Mouse (Mus musculus) adrenal gland, postnatal 4 days (tissue): Measurements from ENCODE around the gene Arhgef2. TPM values are rescaled to one million over a fixed set of nuclear protein-coding genes. Genes with fewer than 3 reads are reported as not detected.
"Not testable (repeated sequence)": the region's sequence is repeated elsewhere in the genome, so short reads cannot be mapped to it uniquely, and the experiment has no call there.

Source experiments
- DNase-seq, 2 experiments: peaks; one replicate each; pipeline ENCODE4 v3.0.0; 2021 to 2022; ENCODE audit warnings: low spot score in 2 of 2, mixed read lengths in 2 of 2
- total RNA-seq, 2 experiments: library from RNA; stranded (reverse); gene quantifications; 2 replicates each; pipeline ENCODE4 v1.2.3; 2021

The Arhgef2 gene
- total RNA-seq, 2 experiments from 2014 or later = 65.7 to 77.0 TPM

DNA sequence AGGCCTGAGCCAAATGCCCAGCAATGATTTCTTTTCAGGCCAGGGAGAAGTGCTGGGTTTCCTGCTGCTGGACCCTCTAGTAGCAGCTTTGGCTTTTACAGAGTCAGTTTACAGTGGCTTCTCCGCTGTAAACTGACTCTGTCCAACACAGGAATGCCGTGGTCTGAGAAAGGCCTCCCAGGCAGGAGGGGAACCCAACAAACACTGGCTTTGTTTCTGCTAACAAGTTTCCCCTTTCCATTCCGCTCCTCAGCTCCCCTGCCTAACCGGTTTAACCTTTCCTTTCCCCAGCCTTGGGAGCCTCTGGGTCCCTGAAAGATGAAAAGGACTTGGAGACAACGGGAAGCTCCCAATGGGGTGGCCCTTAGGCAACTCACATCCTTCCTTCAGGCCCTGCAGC lies 15.5 kb upstream of the Arhgef2 start:
- no peak for DNase-seq

DNA sequence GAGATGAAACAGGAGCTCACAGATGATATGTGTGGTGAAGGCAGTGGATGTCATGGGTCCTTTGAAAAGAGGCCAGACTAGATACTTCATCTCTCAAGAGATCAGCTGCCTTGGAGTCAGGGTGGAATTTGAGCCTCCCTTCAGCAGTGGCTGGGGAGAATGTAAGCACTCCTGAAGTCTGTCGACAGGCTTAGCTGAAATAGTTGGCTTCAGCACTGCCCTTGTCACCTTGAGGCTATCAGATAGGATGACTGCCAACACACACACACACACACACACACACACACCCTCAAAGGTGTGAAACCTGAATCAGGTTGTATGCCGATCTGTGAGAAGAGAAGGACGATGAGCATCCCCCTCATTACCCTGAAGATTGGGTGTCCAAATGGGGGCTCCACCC lies 14.7 kb upstream of the Arhgef2 start:
- no peak for DNase-seq

DNA sequence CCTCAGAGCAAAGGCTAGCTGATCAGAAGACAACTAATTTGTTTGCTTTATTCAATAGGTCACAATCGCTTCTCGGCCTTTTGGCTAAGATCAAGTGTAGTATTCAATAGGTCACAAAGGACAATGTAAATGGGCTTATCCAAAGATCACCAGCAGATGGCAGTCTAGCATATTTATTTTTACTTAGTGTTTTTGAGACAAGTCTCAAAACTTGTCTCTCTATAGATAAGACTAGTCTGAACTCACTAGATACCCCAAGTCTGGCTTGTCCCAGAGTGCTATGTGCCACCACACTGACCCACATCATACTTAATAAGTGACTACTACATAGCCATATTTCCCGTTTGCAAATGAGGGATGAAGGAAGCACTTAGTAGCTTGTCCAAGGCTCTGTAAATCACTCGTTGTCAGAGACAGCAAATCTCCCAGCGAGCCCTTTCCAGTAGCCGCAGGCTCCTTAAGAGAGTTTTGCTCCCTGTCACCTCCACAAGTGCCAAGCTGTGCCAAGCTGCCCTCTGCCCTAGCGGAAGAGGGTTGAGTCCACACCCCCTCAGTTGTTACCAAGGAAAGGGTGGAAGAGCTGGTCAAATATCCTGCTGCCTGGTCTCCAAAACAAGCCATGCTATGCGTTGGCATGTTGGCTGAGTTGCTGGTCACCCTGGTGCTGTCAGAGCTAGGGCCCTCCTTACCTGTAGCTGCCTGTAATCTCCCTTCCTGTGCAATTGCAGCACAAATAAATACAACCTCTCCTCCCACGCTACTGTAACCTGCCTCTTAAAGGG lies 13.6 kb upstream of the Arhgef2 start:
- no peak for DNase-seq

DNA sequence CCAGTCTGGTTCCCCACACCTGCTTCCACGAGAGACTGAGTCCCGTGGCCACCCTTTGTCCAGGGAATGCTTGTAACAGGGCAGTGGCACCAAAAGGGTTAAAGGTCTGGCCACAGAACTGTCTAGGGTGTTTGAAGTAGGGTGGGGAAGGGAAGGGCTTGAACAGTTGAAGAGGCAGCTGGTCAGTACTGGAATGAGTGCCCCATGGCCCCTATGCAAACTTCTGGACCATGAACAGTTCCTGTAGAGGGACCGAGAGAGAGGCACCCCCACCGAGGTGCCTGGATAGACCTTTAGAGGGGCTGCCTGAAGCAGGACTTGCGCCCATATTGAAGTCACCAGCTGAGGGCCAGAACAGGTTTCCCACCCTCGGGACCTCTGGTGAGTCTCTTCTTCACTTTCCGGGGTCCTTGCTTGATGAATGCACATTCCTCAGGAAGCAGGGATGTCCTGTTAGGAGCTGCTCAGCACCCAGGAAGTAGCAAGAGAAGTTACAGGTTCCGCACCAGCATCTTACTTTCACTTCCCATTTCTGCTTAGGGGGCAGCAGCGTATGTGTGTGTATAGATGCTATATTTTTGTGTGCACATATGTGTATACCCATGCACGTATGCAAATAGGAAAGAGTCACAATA lies 12.7 kb upstream of the Arhgef2 start:
- DNase-seq = no peak

DNA sequence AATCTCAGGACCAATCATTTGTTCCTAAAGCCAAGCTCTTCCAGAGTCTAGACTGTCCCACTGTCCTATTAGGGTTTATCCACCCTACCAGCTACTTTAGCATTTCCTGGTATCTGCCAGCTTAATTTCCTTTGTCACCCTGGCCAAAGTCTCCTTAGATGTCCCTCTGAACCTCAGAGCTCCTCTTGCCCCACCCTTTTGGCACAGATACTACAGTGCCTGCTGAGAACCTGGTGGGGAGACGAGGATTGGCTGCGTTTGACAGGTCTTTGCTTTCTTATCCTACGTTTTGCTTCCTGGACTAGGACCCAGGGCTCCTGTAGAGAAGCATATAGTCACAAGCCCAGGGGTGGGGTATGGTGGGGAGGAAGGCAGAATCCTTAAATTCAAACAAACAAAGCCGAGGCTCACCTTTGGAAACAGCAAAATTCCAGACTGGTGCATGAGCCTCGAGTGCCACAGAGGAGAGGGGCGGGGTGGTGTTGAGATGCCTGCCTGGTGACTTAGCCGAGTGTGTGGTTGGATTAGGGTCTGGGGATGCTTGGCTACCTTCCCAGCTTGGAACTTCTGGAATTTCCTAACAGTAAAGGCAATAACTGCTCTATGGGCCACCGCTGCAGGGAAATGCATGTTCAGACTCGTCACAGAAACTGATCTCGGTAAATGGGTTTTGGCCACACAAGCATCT lies 11.7 kb upstream of the Arhgef2 start:
- DNase-seq = no peak

DNA sequence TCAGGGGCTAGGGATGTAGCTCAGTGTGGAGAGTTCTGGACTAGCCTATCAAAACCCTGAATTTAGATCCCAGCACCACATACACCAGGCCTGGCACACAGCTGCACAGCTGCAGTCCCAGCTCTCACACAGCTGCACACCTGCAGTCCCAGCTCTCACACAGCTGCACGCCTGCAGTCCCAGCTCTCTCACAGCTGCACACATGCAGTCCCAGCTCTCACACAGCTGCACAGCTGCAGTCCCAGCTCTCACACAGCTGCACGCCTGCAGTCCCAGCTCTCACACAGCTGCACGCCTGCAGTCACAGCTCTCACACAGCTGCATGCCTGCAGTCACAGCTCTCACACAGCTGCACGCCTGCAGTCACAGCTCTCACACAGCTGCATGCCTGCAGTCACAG lies 9.2 kb upstream of the Arhgef2 start:
- not testable (repeated sequence) for DNase-seq

DNA sequence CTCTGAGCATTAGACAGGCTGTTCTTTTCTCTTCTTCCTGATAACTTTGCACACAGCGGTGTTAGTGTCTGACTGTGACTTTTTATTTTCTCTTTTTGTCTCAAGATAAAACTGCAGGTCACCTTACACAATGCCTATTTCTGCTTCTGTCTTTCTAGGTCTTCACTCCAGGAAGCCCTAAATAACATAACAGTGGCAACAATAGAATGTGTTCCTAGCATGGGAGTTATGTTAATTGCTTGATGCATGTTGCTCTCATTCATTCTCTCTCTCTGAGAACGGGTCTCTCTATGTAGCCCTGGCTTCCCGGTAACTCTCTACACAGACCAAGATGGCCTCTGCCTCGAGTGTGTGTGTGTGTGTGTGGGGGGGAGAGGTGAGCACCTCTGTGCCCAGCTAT lies 3.3 kb upstream of the Arhgef2 start:
- no peak for DNase-seq

DNA sequence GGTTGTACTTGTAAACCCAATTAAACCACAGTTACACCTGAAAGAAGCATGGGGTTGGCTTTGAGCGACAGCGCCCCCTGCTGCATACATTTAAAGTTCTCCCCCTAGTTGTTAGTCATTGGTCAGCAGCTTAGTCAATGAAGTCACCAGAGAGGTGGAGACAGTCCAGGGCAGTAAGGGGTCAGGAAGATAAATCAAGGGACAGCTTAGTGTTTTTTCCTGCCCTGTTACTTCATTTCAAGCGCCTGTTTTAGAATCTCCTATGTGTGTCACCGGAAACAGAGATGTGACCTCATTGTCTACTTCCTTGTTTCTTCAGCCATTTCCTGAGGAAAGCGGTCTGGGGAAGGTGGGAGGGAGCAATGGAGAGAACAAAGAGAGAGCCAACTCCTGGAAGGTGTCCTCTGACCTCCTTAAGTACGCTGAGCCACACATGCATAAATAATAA lies 2.0 kb upstream of the Arhgef2 start:
- DNase-seq = peak; percentile 41 to 66

DNA sequence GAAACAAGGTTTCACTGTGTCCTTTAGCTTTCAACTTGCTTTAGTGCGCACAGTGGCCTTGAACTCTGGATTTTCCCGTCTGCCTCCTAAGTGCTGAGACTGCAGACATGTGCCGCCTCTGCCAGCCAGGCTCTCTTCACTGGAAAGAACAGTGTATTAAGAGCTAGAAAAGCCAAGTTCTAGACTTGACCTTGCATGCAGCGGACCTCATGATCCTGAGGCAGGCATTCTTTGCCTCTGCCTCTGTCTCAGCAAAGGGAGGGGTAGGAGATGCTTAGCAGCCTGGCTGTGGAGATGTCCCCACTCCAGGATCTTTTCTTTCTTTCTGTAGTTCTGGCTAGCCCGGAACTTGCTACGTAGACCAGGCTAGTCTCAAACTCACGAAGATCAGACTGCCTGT lies 903 bp upstream of the Arhgef2 start:
- DNase-seq = no peak

DNA sequence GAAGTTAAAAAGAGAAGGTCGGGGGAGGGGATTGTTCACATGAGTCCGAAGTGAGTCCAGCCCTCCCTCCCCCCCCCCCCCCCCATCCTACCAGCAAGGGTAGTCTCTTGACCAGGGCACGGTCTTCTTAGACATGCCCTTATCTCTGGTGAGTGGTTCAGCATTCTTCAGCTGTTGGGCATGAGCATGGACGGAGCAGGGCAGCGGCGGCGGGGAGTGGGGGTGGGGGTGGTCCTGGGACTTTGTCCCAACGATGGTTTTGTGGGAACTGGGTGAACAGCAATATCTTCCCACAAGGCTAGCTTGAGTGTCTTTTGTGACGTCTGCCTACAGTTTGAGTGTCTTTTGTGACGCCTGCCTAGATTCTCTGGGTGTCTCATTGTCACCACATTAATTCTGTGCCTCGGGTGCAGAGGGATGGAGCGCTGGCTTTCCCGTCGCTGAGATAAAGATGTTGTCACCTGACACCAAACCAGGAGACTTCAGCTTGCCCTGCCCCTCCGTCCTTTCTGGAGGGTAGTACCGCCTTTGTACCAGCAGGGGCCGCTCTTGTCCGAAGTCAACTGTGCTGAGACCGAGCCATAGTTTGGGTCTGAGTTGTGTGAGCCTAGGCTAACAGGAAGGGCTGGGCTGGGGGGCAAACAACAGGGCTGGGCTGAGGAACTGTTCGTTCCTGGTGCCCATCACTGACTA lies 1.4 kb downstream of the Arhgef2 start:
- peak; percentile 58 to 82 for DNase-seq

DNA sequence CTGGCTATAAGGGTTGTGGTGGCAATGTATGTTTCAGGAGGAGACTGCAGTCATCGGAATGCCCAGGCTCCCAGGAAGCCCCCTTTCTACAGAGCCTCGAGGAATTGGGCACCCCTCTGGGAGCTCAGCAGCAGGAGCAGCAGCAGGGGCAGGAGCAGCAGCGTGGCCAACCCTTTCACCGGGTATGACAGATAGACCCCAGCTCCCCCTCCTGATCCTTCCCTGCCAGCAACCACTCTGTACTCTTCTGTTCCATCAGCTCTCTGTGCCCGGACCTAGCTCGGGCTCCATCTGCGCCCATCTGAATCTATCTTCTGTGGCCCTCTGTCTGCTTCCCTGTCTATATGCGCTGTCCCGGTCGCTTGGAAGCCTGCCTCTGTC lies 2.0 kb downstream of the Arhgef2 start:
- no peak for DNase-seq

DNA sequence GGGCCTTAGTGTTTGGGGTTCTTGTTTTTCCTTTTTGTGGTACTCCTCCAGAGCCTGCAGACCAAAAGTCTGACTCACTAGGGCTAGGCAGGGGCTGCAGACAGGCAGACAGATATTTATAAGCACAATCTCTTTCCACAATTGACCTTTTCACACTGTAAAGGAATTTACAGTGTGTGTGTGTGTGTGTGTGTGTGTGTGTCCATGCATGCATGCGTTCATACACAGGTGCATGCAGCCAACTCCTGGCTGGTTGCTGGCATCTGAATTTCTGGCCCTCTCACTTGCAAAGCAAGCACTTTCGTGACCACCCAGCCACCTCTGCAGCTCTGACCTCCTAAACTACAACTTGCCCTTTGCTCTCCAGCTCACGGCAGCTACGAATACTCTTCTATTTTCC lies 3.3 kb downstream of the Arhgef2 start:
- DNase-seq = no peak

DNA sequence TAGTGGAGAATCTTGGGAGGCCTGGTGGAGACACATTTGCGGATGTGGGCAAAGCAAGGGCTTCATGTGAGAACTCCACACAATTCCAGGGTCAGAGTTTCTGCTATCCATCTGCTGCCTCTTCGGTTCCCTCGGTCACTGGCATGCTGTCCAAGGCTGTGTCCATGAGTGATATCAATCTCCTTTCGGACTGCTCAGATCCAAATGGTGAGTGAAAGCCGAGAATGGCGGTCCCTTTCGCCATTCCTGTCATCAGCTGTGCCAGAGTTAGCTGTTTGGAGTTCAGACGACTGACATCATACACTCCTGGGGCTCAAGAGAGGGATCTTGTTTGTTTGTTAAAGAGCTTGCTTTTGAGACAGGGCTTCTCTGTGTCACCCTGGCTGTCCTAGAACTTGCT lies 8.7 kb downstream of the Arhgef2 start:
- no peak for DNase-seq

DNA sequence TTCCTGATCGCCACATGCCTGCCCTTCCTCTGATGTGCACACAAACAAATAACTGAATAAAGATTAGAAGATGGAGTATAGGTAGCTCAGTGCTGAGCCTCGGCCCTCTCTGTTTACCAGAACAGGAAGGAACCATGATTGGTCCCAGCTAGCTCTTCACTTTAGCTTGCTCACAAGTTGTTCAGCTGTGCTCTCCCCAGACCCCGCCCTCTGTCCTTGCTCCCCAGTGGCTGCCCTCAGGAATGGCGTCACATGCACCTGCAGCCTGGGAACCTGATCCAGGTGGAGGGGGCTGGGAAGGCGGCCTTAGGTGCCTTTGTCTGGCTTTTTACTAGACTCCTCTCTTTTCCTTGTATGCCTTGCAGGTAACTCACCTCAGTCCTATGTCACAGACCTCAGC lies 9.4 kb downstream of the Arhgef2 start:
- no peak for DNase-seq

DNA sequence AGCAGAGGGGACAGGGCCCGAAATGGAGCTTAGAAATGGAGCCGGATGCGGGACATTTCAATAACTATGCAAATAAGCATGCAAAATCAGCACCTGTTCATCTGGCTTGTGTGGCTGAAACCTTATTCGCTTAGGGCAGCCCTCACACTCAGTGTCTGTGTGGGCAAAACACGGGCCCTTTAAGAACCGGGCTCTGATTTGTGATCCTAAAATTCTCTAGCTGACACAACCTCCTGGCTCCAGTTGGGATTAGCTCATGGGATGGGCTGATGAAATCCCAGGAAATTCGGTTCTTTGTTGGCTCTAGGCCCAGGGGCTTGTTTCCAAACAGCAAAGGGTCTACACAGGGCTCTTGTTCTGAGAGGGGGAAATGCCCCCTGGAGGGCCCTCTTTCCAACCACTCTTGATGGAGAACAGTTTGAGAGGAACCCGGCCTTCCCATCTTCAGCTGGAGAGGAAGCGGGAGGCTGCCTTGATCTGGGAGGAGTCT lies 10.2 kb downstream of the Arhgef2 start:
- no peak for DNase-seq

DNA sequence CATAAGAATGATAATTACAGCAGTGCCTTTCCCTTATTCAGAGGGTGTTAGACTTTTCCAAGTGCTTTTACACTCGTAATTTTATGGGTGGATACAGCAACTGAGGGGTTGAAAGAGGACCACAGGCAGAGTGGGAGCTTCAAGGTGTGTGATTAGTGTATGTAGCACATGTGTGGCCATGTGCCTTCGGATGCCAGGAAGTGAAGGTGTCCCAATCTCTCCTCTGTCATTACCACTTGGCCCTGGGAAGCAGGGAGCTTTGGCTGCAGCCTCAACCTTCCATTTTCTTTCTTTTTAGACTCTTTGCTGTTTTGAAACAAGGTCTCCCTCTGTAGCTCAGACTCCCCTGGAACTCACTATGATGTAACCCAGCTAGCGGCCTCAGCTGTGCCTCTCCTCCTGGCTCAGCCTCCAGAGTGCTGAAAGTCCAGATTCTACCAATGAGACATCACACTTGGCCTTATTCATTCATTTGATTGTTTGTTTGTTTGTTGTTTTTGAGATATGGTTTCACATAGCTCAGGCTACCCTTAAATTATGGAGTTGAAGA lies 11.3 kb downstream of the Arhgef2 start:
- no peak for DNase-seq

DNA sequence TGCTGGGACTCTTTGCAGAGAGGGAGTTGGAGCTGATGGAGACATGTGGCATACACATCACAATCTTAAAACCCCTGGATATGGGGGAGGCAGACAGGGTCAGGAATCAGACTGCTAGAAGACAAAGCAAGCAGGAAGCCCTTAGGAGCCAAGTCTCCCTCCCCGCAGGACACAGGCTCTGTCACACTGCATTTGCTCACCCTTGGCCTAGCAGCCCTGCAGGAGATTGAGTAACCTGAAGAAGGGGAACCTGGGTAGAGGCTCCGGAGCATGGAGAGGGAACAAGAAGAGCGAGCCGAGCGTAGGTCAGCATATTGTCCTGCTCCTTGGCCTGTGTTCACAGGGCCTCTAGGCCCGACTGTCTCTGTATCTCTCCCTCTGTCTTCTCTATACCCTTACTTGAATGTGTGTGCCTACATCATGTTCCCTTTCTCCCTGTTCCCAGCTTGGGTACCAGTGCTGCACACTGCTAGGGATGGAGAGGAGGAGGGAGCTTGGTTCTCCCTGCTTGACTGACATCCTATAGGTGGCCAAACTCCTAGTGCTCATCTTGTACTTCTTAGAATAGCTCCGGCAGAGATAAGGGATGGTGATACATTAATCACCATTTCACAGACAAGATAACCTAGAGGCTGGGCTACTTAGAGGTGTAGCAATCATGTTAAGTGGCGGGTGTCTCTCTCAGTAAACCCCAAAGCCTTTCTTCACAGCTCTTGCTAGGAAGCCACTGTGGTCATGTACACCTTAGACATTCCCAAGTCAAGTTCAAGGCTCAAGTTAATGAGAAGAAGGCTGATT lies 12.5 kb downstream of the Arhgef2 start:
- DNase-seq = no peak

DNA sequence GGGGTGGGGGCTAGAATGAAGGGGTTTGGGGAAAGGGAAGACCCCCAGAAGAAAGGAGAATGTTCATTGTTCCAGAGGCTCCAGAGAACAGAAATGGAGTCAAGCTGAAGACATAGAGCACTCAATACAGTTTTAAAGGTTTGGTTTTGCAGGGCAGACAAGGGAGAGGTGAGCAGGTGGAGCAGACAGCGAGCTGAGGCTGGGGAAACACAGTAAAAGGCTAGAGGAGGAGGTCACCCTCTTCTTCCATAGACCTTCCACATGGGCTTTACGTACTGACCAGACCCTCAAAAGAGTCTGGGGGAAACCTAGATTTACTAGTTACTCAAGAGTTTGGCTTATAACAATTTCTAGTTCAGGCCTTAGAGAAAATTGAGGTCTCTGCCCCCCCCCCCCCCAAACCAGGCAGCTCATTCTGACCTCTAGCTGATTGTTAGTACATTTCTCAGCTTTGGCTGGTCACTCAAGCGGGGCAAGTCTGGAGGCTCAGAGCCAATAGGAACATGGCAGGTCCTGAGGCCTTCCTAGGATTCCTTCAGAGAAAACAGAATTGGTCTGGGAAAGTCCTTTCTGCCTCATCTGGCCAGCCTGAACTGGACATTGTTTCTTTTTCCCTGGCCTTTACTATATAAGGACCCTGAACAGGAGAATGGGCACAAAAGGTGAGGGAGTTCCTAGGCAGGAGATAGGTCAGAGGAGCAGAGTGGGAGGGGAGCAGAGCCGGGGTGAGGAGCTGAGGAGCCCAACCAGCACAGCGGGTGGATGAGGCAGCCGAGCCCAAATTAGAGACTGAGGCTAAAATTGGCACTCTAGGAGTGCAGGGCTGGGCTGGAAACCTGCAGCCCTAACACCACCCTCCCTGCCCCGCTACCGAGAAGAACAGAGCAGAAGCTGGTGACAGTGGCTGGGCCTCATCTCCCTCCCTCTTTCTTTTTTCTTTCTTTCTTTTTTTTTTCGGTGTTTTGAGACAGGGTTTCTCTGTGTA lies 13.6 kb downstream of the Arhgef2 start:
- no peak for DNase-seq
